Mouse (Mus musculus): Measurements from ENCODE around the gene Cyp2t4.

DNA sequence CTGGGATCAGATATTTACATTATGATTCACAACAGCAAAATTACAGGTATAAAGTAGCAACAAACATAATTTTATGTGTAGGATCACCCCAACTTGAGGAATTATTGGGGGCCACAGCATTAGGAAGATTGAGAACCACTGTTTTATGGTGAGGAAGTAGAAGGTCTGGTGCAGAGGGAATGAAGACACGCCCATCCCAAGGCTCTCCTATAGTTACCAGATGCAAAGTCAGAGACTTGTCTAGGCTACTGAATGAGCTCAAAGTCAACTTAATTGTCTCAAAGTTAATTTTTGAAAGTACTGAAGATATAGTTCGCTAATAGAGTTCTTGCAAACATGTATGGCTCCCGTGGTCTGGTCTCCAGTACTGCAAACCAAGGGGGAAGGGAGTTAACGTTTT lies 19.8 kb upstream of the Cyp2t4 start:
- no peak for TF ChIP-seq POLR2A (IDR thresholded peaks at IDR 0.05; ENCODE audit: insufficient read length, low read depth)
- no peak for TF ChIP-seq SRF (IDR thresholded peaks at IDR 0.05; ENCODE audit: control insufficient read depth, insufficient read length, low read depth)
- TF ChIP-seq USF1 (IDR thresholded peaks at IDR 0.05; ENCODE audit: low read depth) = no peak

Measured in myocyte (in vitro differentiated cells).